ENCODE assay signal across 17 mouse cellular contexts in genomic region chr1:153437536-153437935, GRCm38 (mm10). TPM values are rescaled to one million over a fixed set of nuclear protein-coding genes. Genes with fewer than 3 reads are reported as not detected.
"Had no signal": no experiment of that assay in that cellular context is flagged by ENCODE, and none has a peak within 500 bp of the region (broad histone marks: within the 10 kb centered on the region; RNA-seq: fewer than 3 reads in every experiment).

No protein-coding gene starts in this region.

- DNase-seq: retina, postnatal 1 day; right cerebral cortex, adult 18-20 months; right cerebral cortex, postnatal 14 days; right cerebral cortex, postnatal 25 days; right cerebral cortex, postnatal 4 days; spleen, adult 18-20 months; thymus, adult 18-20 months; thymus, adult 2 months; thymus, postnatal 14 days; thymus, postnatal 25 days; thymus, postnatal 36 days; thymus, postnatal 4 days had no signal

- H3K9me3 ChIP-seq: neural tube, embryonic 13.5 days; neural tube, embryonic 15.5 days; stomach, embryonic 15.5 days had no signal

- H3K27me3 ChIP-seq: neural tube, embryonic 13.5 days; neural tube, embryonic 15.5 days; stomach, embryonic 15.5 days had no signal

- H3K9ac ChIP-seq: neural tube, embryonic 13.5 days; neural tube, embryonic 15.5 days; stomach, embryonic 15.5 days had no signal

- H3K27ac ChIP-seq: neural tube, embryonic 13.5 days; neural tube, embryonic 15.5 days; stomach, embryonic 15.5 days; stomach, postnatal 0 days had no signal

- H3K36me3 ChIP-seq: neural tube, embryonic 13.5 days; neural tube, embryonic 15.5 days; stomach, embryonic 15.5 days had no signal

- H3K4me1 ChIP-seq: neural tube, embryonic 13.5 days; neural tube, embryonic 15.5 days; stomach, embryonic 15.5 days had no signal

- H3K4me3 ChIP-seq: neural tube, embryonic 13.5 days; neural tube, embryonic 15.5 days; stomach, embryonic 15.5 days had no signal

- H3K4me2 ChIP-seq: neural tube, embryonic 13.5 days; neural tube, embryonic 15.5 days; stomach, embryonic 15.5 days had no signal

RNA-seq across cellular contexts. Expression of gene Shcbp1l, which starts 12.6 kb away (rescaled TPM):
- polyA plus RNA-seq: small intestine, adult 2 months had no signal
